Mouse (Mus musculus) mesoderm, embryonic 11.5 days (tissue): ENCODE measurements around the gene Lig1.
A peak's percentile ranks its signal among the peaks of the same experiment; 100 is the strongest.
"Not testable (repeated sequence)": the region's sequence is repeated elsewhere in the genome, so short reads cannot be mapped to it uniquely, and the experiment has no call there.

Experiments used
- DNase-seq: peaks from one replicate; pipeline ENCODE4 v3.0.0-alpha.2; 2012; ENCODE audit warnings: low read depth, low spot score

The Lig1 gene

GRCm38 (mm10) chr7:13277081-13277480, at the start of gene Lig1:
Gene Lig1, plus strand, starts transcription at chr7:13277283.
- DNase-seq: no peak

DNA sequence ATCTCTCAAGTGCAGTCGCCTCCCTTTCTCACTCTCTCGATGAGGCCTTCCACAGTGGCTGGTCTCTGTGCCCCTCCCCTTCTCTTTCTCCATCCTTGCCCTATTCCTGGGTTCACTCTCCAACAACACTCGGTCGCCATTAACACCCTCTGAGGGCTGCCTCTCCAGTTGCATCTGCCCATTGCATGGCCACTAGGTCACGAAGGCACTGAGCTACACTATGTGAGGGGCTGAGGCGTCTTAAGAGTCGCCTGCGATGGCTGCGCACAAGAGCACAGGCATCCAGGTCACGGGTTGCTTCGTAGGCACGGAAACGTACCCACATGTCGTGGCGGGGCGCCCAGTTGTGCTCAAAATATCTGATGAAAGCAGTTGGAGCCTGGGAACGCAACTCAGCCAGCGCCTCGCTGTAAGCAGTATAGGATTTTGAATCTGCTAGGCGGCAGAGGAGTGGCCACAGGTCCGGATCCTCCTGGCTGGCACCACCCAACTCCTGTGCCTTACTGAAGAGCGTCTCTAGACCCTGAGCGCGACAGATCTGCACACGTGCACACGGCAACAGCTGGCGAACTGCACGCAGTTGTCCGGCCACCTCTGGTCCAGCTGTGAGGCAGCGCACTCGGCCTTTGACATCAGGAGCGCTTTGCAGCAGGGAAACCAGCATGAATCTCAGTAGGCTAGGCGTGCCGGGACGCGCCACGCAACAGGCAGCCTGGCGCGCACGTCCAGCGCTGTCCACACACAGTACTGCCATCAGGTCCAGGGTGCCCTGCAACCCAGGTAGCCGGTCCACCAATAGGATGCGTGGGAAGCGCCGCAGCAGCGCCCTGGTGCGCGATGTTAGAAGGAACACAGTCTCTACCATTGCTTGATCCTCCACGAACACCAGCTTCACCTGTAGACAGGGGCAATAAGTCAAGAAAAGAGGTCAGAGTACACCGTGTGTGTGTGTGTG, 16.1 kb upstream of the Lig1 start:
- no peak for DNase-seq

DNA sequence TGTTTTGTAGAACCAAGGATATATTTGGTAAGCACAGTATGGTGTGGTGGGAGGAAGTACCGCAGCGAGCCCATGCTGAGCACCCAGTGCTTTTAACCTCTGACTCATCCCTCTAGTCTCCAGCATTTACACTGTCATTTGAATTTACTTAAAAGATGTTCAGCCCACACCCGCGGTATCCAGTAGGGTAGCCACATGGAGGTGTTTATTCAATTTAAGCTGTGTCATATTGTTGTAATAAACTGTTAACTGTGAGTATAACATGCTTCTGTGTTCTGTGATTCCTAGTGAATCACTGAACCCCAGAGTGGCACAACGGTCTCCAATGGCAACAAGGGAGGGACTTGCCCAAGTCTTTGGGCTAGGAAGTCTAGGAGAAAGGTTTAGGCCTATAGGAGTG, 13.2 kb upstream of the Lig1 start:
- no peak for DNase-seq

- no peak for DNase-seq
Observed at GRCm38 (mm10) chr7:13264396-13264795, 12.7 kb upstream of the Lig1 start.

GRCm38 (mm10) chr7:13268749-13269260, 8.3 kb upstream of the Lig1 start:
- DNase-seq: no peak

- DNase-seq: no peak
Observed at GRCm38 (mm10) chr7:13269394-13269793, 7.7 kb upstream of the Lig1 start.

DNA sequence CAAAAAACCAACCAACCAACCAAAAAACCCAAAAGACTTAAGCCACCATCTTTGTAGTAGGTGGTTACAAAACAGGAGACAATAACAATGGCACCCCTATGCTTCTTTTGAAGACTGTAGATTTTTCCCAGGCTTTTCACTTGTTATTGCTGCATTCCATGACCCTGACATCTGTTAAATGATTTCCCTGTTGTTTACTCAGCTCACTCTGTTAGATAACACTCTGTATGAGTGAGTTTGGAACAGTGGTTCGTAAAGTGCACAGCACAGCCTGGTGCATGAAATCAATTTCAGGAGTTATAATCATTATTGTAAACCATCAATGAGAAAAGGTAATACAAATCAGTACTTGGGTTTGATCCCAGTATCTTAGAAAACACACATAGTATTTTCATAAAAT, 5.4 kb upstream of the Lig1 start:
- no peak for DNase-seq

DNA sequence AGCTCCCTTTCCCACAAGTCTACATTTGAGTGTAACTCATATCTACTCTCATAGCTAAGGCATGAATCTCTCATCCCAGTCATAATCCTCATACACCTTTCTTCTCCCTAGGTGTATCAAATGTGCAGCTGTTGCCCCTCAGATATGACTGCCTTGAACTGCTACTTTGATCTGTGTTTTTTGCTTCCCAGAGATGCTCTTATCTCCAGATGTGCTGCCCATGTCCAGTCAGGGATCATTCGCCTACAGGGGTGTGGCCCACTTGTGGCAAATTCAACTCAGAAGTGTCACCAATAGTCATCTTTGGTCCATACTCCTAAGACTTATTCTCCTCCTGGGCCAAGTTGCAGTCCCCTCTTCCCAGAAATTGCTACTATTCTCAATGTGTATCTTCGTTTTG, 750 bp downstream of the Lig1 start:
- DNase-seq: no peak

DNA sequence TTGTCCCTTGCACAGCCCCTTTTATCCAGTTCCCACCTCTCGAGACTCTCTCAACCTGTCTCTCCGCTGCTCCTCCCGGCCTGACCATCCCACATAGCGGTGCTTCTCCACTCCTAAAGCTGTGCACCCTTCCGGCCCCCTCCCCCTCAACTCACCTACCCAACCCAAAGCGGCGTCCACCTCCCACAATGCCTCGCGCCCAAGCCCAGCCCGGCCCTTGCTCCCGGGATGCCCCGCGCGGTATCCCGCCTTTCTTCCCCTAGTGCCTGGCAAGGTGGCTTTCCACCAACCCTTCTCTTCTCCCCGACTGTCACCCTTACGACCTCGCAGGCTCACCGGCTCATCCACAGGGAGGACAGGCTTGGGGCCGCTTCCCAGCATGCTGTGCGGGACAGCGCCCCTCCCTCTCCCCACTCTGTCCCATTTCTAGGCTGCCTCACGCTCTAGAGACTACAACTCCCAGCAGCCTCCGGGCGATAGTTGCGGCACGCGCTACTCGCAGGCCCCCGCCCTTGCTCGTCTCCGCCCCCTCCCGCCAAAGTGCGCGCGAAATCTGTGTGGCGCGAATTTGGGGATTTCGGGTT, 1.3 kb downstream of the Lig1 start, which contains the start of gene Zswim9:
Gene Zswim9, minus strand, starts transcription at position 414 of the 584 bp plus-strand sequence.
- peak; percentile 94 for DNase-seq

GRCm38 (mm10) chr7:13278957-13279356, 1.9 kb downstream of the Lig1 start:
- DNase-seq: not testable (repeated sequence)

GRCm38 (mm10) chr7:13288621-13289020, 11.5 kb downstream of the Lig1 start:
- DNase-seq: peak; percentile 29

DNA sequence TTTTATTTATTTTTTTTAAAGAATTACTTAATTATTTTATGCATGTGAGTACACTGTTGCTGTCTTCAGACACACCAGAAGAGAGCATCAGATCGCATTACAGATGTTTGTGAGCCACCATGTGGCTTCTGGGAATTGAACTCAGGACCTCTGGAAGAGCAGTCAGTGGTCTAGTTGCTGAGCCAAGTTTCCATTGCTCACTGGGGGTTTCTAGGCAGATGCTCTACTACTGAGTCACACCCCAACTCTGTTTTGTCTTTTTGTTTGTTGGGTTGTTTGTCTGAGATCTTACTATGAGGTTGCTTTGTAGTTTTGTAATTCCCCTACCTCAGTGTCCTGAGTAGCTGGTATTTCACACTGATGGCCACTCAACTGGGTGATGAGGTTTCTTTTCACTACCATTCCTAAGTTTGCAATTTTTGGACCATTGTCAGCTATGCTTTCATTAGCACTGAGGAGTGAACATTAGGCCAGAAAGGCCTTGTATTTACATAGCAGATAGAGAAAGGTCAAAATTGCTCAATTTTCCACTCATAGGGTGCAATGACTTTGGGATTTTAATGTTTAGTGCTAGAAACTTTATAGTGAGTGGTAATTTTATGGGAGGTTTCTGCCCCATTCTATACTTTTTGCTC, 13.1 kb downstream of the Lig1 start:
- DNase-seq: no peak

DNA sequence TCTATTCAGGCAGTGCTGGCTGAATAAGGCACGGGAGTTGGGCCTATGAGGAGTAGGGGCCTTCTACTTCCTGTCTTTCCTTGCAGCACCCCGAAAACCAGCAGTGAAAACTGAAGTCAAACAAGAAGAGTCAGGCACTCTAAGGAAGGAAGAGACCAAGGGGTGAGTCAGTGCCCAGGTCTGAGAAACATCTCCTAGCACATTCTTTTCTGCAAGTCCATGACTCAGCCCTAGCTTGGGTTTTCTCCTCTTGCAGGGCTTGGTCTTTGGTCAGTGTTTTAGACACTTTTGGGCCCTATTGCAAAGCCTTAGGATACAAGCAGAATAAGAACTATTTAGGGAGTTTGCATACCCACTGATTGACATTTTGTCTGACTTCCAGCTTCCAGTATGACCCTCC, 14.3 kb downstream of the Lig1 start:
- DNase-seq: no peak

DNA sequence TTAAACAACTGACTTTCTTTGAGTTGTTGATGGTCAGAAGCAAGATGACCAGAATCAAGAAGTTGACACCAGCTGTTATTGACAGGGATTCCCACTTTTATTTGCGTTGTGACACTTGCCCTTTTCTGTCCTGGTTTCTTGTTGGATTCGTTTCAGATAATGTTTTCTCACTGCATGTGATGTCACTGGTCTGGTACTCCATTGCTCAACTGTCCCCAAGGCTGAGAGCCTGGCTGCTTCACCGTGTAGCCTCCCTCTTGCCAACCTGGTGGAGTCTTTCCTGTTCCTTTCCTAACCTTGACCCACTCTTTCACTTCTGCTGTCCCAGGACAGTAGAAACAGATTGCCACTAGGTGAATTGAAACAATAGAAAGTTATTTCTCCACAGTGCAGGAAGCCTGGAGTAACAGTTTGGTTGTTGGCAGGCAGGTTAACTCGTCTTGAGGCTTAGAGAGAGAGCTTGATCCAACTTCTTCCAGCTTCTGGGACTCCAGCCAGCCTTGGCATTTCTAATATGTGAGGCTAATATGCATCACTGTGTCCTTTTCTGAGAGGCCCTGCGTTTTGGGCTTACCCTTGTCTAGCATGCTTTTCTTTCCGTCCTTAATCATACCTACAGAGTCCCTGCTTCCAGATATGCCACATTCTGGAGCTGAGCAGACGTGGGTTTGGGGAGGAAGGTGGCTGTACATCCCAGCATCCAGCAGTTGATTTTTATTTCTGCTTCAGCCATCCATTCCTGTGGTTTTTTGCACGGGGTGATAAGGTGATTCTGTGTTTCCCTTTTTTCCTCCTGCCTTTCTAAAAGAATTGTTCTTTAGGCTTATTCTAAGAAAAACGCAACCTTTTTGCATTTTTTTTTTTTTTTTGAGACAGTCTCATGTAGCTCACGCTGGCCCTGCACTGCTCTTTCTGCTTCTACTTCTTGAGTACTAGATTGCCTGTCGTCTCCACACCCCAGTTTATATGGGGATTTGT, 17.1 kb downstream of the Lig1 start:
- DNase-seq: no peak

DNA sequence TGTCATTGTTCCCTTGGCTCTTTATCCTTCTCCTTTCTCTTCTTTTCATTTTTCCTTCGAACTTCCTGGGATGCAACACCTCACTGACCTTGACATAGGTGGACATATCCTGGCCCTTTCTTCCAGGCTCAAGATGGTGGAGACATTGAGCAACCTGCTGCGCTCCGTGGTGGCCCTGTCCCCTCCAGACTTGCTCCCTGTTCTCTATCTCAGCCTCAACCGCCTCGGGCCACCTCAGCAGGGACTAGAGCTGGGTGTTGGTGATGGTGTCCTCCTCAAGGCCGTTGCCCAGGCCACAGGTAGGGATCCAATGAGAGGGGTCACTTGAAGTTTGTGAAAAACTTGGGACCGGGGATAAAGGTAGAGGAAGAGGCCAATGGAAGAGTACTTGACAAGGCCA, 18.2 kb downstream of the Lig1 start:
- no peak for DNase-seq

DNA sequence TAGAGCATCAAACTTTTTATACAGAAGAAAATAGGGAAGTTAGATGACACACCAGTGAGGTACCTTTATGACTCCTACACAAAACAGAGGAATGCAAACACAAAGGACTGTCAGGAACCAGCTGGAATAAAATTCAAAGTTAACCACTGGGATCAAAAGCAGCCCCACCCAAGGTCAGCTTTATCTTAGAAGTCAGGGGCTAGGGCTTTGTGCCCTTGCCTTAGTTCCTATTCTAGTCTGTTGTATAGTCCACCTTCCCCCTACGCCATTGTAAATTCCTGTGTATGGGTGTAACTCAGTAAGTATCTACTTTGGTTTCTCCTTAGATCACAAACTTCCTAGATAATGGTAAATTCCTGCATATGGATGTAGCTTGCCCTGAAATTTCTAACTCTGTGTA, 20.6 kb downstream of the Lig1 start:
- no peak for DNase-seq

DNA sequence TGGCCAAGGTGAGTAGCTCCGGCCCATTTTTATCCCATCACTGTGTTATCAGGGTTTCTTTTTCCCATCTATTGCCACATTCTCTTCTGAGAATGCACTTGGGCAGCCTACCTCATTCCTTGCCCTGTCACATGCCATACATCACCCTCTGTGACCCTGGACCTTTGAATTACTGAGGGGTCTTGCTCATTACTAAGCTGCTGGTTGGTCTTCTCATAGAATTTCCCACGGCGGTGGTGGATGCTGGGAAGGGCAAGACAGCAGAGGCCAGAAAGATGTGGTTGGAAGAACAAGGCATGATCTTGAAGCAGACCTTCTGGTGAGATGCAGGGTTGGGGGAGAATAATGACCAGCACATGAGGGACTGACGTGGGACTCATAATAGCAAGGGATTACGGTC, 21.7 kb downstream of the Lig1 start:
- DNase-seq: no peak

DNA sequence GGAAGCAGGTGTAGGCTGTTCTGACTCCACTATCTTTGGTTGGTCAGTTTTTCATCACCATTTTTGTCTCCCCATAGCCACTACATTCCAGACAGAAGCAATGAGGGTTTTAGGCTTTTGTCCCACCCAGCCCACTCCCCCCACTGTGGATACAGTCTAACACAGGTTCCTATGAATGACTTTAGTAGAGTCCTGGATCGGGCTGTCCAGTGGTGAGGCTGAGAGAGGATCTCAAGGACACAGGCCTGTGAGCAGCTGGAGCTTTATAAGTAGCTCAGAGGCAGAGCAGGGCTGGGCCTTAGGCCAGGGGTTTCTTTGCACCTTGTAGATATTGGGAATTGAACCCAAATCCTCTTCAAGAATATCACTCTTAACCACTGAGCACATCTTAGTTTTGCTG, 24.6 kb downstream of the Lig1 start:
- DNase-seq: no peak

DNA sequence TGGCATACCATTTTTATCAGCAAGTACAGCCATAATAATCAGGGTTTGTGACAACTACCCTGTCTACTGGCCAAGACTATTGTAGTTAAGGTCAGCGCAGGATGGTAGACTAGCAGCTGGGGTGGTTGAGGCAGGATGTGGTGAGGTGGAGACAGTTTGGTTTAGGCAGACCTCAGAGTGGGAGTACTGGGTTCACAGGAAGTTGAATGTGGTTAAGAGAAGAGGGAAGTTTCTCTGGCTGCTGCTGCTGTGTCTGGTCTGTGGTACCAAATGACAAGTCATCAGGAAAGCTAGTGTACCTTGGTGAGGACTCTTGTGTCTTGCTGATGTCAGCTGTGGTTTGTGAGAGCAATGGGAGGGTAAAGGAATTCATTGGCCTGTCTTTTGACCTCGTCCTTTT, 25.7 kb downstream of the Lig1 start:
- DNase-seq: no peak

DNA sequence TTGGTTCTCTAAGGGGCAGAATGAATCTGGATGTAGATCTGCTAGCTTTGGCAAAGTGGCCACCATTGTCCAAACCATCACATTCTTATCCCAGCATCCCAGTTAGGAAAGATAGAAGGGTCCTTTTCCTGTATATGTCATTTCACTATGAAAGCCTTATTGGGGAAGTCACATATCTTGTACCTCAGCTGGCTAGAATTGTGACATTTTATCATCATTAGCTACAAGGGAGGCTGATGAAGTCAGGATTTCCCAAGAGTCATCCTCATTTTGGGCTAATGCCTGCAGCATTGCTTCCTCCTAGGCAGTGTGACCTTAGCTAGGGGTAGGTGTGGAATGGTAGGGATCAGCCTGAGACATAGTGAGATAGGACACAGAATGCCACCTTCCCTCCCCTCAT, 26.3 kb downstream of the Lig1 start:
- DNase-seq: no peak

DNA sequence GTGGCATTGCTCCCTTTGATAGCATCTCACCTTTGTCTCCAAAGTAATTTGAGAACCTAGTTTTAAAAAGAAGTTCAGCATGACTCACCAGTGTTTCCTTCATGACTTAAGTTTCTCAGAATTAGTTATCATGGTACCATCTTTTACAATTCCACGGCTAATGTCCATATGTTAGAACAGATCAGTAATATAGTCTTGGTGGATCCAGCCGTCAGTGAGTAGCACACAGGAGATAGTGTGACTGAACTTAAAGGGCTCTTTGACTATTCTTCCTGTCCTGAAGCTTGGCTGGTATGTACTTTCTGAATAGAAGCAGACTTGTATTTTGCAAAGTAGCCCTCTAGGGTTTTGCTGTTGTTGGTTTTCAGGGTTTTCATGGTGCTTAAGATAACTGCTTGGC, 32.3 kb downstream of the Lig1 start:
- DNase-seq: no peak
